Mouse (Mus musculus) liver, embryonic 14.5 days (tissue): ENCODE measurements around the gene Ccdc13. TPM values are rescaled to one million over a fixed set of nuclear protein-coding genes. Genes with fewer than 3 reads are reported as not detected.

ENCODE experiments used
- ATAC-seq: fragments of 200-750 bp; cut with Nextera tagmentation; 2 replicates; pipeline ENCODE4 v1.8.0; 2017; ENCODE audit warnings: moderate number of reproducible peaks, mild to moderate bottlenecking, moderate library complexity; ENCODE audit not compliant: insufficient read depth
- DNase-seq, 3 experiments: peaks; one replicate each; pipeline ENCODE4 v3.0.0-alpha.2; 2012 to 2013; ENCODE audit warnings: low read depth in 3 of 3, low spot score in 3 of 3
- H3K27ac ChIP-seq: fragments of 300-500 bp; sonication (generic); 2 replicates; pipeline ENCODE4 v1.5.1; 2014; ENCODE audit warnings: moderate library complexity, mild to moderate bottlenecking, control low read depth, inconsistent platforms
- H3K27me3 ChIP-seq: fragments of 300-500 bp; sonication (generic); 2 replicates; pipeline ENCODE4 v1.6.1; 2014; ENCODE audit warnings: mild to moderate bottlenecking, low read length, moderate library complexity; ENCODE audit not compliant: control insufficient read depth, insufficient read depth
- H3K36me3 ChIP-seq: fragments of 300-500 bp; sonication (generic); replicated peaks from 2 replicates; pipeline ENCODE4 v1.6.1; 2014; ENCODE audit warnings: low read depth; ENCODE audit not compliant: control insufficient read depth, insufficient read depth
- H3K4me1 ChIP-seq, 2 experiments: fragments of 200-500 bp in 1 of 2; fragments of 300-500 bp in 1 of 2; sonication (generic) in 1 of 2; replicated peaks; 2 replicates each; pipeline ENCODE4 v1.6.1; 2012 to 2014; ENCODE audit warnings: antibody characterized with exemption in 1 of 2, inconsistent platforms in 1 of 2, low read length in 1 of 2; ENCODE audit not compliant: control insufficient read depth in 2 of 2, insufficient read depth in 2 of 2
- H3K4me2 ChIP-seq: fragments of 300-500 bp; sonication (generic); 2 replicates; pipeline ENCODE4 v1.6.1; 2014; ENCODE audit warnings: low read depth, mild to moderate bottlenecking, control low read depth, moderate library complexity
- H3K4me3 ChIP-seq, 2 experiments: fragments of 200-500 bp in 1 of 2; fragments of 300-500 bp in 1 of 2; sonication (generic) in 1 of 2; 2 replicates each; pipeline ENCODE4 v1.5.1; 2012 to 2014; ENCODE audit warnings: low read depth in 2 of 2, low read length in 2 of 2, mild to moderate bottlenecking in 2 of 2, control low read depth in 1 of 2, inconsistent platforms in 1 of 2, moderate library complexity in 1 of 2; ENCODE audit not compliant: insufficient read depth in 1 of 2
- H3K9ac ChIP-seq: fragments of 300-500 bp; sonication (generic); replicated peaks from 2 replicates; pipeline ENCODE4 v1.6.1; 2014; ENCODE audit warnings: mild to moderate bottlenecking, control low read depth, moderate library complexity
- H3K9me3 ChIP-seq: fragments of 300-500 bp; sonication (generic); 2 replicates; pipeline ENCODE4 v1.6.1; 2016; ENCODE audit warnings: low read length, mixed read lengths; ENCODE audit not compliant: control insufficient read depth
- CTCF ChIP-seq: IDR thresholded peaks from 2 replicates; pipeline ENCODE4 v1.5.1; 2016; ENCODE audit warnings: antibody characterized with exemption, low read depth, control low read depth
- EP300 ChIP-seq: IDR thresholded peaks from 2 replicates; pipeline ENCODE4 v1.6.1; 2016; ENCODE audit warnings: antibody characterized with exemption, low read depth
- WGBS: fragments of 180-500 bp; shearing (Covaris S2); extraction: QIAGEN DNeasy Blood & Tissue Kit; methylation state at CpG from one replicate; pipeline ENCODE4 v1.1.7; 2014; ENCODE audit not compliant: insufficient replicate concordance; 5-methylcytosine and 5-hydroxymethylcytosine counted together
- polyA plus RNA-seq, 2 experiments: library from polyadenylated mRNA; depleted of rRNA in 1 of 2; stranded (reverse) in 1 of 2; unstranded in 1 of 2; fragments of >200 nt; fragmentation: Nextera tagmentation in 1 of 2; extraction: Ambion mirVana in 1 of 2; gene quantifications; 2 replicates each; pipeline versions ENCODE4 v1.2.1 to v1.2.3; 2012 to 2014

Gene Ccdc13
- polyA plus RNA-seq, 2 experiments, result not detected

- TF ChIP-seq CTCF (no peak), EP300 (no peak)
- no peaks in the 10 kb centered on the region for H3K27me3 ChIP-seq
- H3K4me3 ChIP-seq, result no peak overlapping the region
- no peaks in the 10 kb centered on the region for H3K4me1 ChIP-seq
- H3K9ac ChIP-seq, result no peak overlapping the region
- H3K36me3 ChIP-seq, result no peaks in the 10 kb centered on the region
- ATAC-seq (no peak), DNase-seq (no peak)
- H3K4me2 ChIP-seq, result no peak overlapping the region
- H3K27ac ChIP-seq, result no peak overlapping the region
- no peaks in the 10 kb centered on the region for H3K9me3 ChIP-seq
- WGBS, result 41% methylated on average over 6 of the region's 6 CpGs
These were observed 10.9 kb downstream of the Ccdc13 start for GRCm38 (mm10) chr9:121828314-121828713.

DNA sequence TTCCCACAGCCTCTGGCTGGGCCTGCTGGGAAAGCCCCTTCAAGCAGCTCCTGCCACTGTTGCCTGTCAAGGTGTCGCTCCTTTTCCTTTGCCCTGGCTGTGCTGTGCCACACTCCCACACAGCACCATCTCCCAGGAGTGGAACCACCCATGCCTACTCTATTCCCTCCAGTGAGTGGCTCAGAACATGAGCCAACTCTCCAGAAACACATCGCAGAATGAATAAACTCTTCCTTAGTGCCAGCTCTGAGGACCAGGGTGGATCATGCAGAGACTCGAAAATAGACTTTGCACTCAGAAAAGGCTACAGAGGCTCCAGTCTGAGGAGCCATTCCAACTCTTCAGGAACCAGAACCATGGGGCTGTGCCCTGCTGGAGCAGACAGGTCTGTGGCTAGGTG is 12.9 kb downstream of the Ccdc13 start:
- Histone ChIP-seq H3K4me3 (no peak overlapping the region), H3K4me1 (no peaks in the 10 kb centered on the region), H3K9me3 (no peaks in the 10 kb centered on the region), H3K27ac (no peak overlapping the region), H3K36me3 (no peaks in the 10 kb centered on the region), H3K4me2 (no peak overlapping the region), H3K27me3 (no peaks in the 10 kb centered on the region), H3K9ac (no peak overlapping the region)
- ATAC-seq (no peak), DNase-seq (no peak)
- 69% methylated on average over 3 of the region's 3 CpGs for WGBS
- TF ChIP-seq CTCF (no peak), EP300 (no peak)

DNA sequence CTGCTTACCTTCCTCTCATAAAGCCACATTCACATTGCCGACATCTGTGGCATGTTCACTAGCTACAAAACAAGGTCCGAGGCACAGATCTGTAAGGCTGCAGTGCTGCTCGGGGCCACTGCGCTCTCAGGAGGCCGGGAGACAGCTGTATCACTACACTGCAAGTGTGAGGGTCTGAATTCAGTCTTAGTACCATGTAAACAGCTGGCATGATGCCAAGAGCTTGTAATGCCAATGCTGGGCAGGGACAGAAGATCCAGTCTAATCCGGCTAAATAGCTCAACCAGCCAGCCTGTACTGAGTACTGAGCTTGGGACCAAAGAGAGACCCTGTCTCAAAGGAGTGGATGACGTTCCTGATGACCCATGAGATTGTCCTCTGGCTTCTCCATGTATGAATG is 15.3 kb downstream of the Ccdc13 start:
- H3K27ac ChIP-seq, result no peak overlapping the region
- H3K36me3 ChIP-seq, result no peaks in the 10 kb centered on the region
- ATAC-seq (no peak), DNase-seq (no peak)
- WGBS, result 63% methylated on average over 7 of the region's 7 CpGs
- H3K27me3 ChIP-seq, result no peaks in the 10 kb centered on the region
- TF ChIP-seq CTCF, result no peak
- no peak for TF ChIP-seq EP300
- H3K4me2 ChIP-seq, result no peak overlapping the region
- H3K4me3 ChIP-seq, result no peak overlapping the region
- no peaks in the 10 kb centered on the region for H3K4me1 ChIP-seq
- H3K9me3 ChIP-seq, result no peaks in the 10 kb centered on the region
- H3K9ac ChIP-seq, result no peak overlapping the region

GRCm38 (mm10) chr9:121823051-121823450 is 16.2 kb downstream of the Ccdc13 start:
- Histone ChIP-seq H3K27me3 (no peaks in the 10 kb centered on the region), H3K27ac (no peak overlapping the region), H3K9ac (no peak overlapping the region), H3K4me3 (no peak overlapping the region), H3K9me3 (no peaks in the 10 kb centered on the region), H3K4me2 (no peak overlapping the region), H3K4me1 (no peaks in the 10 kb centered on the region), H3K36me3 (no peaks in the 10 kb centered on the region)
- 48% methylated on average over 1 of the region's 1 CpGs for WGBS
- DNase-seq (no peak), ATAC-seq (no peak)
- TF ChIP-seq CTCF, result no peak
- no peak for TF ChIP-seq EP300

- H3K9ac ChIP-seq, result no peak overlapping the region
- no peak overlapping the region for H3K4me3 ChIP-seq
- H3K4me2 ChIP-seq, result no peak overlapping the region
- TF ChIP-seq EP300 (no peak), CTCF (no peak)
- H3K27me3 ChIP-seq, result no peaks in the 10 kb centered on the region
- no peaks in the 10 kb centered on the region for H3K4me1 ChIP-seq
- WGBS, result 64% methylated on average over 6 of the region's 6 CpGs
- DNase-seq, result no peak
- no peaks in the 10 kb centered on the region for H3K36me3 ChIP-seq
- no peaks in the 10 kb centered on the region for H3K9me3 ChIP-seq
- no peak for ATAC-seq
- no peak overlapping the region for H3K27ac ChIP-seq
These were observed 16.7 kb downstream of the Ccdc13 start for GRCm38 (mm10) chr9:121822585-121822991.
